Mouse (Mus musculus): ENCODE results near the gene Ccm2.

The Ccm2 gene

DNA sequence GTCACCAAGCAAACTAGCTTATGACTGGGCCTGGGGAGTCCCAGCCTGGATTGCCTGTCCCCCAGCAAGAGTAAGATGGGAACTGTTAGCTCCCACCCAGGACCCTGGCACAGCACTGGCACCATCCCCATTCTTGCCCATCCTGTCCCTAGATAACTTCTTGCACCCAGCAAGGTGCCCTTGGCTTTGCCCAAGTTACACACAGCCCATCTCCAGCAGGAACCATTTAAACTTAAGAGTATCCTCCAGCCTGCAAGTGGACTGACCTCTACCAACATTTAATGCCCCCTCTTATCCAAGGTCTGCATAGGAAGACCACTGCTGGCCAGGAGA lies 57.9 kb downstream of the Ccm2 start:
- DNase-seq (ENCODE audit: low spot score), result no peak

DNA sequence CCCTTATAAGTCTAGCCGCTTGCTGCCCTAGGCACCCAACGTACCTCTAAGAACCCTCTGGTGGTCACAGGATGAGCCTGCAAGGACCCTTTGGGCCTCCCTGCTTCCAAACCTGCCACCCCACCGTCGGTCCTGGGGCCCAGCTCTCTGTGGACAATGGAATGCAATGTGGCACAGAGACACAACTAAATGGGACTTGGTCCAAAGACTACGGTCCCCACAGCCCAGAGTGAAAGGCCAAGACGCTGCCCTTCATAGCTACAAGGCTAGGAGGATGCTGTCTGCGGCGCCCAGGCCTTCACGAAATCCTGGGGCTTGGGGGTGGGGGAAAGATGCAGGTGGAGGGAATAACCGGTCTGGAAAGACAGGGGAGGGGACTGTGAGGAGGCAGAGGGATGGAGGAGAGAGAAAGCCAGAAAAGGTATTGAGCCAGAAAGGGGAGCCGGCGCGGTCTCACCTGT lies 58.4 kb downstream of the Ccm2 start:
- peak; percentile 81 for DNase-seq (ENCODE audit: low spot score)

- DNase-seq (ENCODE audit: low spot score), result peak; percentile 94
Measured at GRCm38 (mm10) chr11:6605491-6606399, 59.1 kb downstream of the Ccm2 start, which contains the start of gene Nacad. Gene Nacad, minus strand, starts transcription at chr11:6606053.

DNA sequence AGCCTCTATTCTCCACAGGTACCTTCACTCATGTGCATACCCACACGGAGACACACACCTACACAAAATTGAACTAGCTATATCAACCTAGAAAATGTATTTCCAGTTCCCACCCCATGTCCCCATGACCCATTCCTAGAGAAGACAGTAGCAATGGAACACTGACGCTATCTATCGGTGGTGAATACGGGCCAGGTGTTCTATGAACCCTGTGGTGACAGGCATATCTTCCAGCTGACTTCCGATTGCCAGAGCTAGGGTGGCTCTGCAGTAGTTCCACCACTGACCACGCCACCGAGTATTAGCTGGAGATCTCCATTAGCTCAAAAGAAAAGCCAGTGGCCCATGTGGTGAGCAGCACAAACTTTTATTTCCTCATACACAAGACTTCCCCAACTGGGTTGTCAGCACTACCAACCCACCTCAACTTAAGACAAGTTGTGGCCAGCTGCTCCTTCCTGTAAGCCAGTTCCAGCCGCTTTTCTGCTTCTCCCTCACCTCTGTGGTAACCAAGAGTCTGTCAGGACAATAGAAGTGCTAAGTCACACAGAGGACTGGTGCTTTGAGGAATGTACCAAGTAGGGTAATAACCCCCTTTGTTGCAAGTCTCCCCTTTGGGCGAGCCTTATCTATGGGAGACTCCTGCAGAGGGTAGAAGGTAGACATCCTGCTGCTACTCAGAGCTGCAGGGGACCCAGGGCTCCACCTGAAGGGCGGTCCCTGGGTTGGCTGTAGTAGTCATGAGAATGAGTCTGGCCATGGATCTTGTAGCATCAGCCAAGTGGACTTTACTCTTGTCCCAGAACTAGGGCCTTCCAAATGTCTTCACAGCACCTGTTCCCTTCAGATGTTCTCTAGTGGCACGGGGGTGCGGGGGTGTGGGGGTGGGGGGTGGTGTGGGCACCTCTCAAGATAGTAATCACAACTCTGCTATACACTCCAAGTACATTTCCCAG lies 68.8 kb downstream of the Ccm2 start:
- DNase-seq (ENCODE audit: low spot score), result no peak

GRCm38 (mm10) chr11:6623704-6624103 lies 77.0 kb downstream of the Ccm2 start:
- no peak for DNase-seq (ENCODE audit: low spot score)

DNA sequence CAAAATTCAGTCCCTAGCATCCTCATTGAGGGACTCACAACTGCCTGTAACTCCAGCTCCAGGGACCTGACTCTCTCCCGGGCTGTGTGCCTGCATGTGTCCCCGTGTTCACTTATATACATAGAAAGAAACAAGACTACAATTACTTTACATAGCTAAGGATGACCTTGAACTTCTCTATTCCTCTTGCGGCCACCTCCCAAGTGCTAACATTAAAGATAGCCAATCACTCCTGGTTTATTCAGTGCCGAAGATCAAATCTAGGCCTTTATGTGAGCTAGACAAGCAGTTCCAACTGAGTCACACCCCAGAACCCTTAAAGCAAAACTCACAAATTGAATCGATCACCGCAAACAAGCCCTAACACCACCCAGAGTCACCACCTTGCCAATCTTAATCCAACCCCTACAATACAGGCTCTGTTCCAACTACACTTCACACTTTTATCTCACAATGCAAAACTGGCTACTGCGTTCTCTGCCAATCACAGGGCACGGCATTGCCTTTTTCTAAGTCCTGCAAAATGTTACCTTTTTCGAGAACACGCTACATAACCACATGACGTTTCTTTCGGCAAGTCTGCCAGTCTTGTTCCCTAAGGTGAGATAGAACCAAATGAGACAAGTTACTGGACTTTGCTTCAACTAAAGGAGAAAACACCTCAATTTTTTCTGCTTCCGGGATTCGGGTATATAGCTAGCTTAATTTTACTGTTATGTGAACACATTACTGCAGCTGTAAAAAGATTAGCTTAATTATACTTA lies 78.1 kb downstream of the Ccm2 start:
- DNase-seq (ENCODE audit: low spot score), result peak; percentile 35

DNA sequence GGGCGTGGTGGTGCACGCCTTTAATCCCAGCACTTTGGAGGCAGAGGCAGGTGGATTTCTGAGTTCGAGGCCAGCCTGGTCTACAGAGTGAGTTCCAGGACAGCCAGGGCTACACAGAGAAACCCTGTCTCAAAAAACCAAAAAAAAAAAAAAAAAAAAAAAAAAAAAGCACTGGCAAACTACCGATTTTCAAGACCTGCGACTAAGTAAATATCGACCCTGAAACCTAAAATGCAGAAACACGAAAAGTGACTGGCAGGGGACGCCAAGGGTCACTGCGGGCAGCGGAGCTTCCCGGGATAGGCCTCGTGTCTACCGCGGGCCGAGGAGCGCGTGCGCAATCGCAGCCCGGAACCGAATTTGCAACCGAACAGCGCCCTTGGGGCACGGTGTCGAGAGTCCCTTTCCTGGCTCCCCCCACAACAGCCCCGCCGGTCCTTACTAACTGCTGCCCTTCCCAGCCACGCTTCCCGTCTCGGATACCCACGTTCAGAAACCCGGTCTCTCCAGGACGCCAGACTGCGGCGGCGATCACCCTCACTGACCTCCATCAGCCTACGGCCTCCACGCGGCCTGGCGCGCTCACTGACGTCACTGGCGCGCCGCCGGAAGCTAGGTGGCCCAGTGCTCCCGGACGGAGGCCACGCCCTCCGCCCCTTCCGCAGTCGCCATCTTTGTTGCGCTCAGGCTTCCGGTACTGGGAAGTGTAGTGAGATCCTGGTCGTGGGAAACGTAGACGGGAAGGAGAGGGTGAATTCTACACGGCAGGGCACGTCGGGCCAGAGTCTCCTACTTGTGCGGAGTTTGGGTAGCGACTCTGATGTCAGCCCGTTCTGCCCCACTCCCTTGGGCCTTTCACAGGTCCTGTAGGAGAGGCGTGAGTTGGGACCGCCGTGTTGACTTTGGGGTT lies 79.0 kb downstream of the Ccm2 start, which contains the start of gene Tbrg4:
TSS of gene Tbrg4 (minus strand) at position 590 of the 910 bp plus-strand sequence.
- peak; percentile 99 for DNase-seq (ENCODE audit: low spot score)

- no peak for DNase-seq (ENCODE audit: low spot score)
Measured at GRCm38 (mm10) chr11:6626388-6626772, 79.7 kb downstream of the Ccm2 start.

GRCm38 (mm10) chr11:6627731-6628130 lies 81.0 kb downstream of the Ccm2 start:
- DNase-seq (ENCODE audit: low spot score), result no peak

DNA sequence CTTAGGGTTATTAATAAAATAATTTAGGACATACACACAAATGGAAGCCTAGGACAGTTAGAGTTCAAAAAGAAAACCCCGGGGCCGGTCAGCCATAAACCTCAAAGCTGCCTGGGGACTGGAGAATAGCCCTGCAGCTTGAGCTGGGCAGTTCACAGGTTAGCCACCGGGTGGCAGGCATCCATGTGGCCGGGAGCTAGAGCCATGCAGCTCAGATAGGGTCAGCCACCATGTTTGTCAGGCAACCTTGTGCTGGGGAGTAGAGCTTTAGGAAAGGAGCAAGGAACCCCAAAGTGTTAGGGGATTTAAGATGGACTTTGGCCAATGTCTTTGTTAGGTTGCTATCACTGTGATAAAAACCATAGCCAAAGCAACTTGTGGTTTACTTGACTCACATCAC lies 81.9 kb downstream of the Ccm2 start:
- DNase-seq (ENCODE audit: low spot score), result peak; percentile 81

DNA sequence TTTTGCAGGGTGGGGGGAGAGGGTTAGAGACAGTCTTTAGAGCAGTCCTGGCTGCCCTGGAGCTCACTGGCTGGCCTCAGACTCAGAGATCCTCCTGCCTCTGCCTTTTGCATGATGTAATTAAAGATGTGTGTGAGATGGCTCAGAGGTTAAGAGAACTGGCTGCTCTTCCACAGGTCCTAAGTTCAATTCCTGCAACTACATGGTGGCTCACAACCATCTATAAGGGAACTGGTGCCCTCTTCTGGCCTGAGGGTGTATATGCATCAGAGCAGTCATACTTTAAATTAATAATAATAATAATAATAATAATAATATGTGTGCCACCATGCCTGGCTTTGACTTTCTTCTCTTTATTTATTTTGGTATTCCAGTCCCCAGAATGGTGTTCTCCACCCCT lies 83.0 kb downstream of the Ccm2 start:
- no peak for DNase-seq (ENCODE audit: low spot score)

- no peak for DNase-seq (ENCODE audit: low spot score)
Measured at GRCm38 (mm10) chr11:6636150-6636549, 89.5 kb downstream of the Ccm2 start.

DNA sequence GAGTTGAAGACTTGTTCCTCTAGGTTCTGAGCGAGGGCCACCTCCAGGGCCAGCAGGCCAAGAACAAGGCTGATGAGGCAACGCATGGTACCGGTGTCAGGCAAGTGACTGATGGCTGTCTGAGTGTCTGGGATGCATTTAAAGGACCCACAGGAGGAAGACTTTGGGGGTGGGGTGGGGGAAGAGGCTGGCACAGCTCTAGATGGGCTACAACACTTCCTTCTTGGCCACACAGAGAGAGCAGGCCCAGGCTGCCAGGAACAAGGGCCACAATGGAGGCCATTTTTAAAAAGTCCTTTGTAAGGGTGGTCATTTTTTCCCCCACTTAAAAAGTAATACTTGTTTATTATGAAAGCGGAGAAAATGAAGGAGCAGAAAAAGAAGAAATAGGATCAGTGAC lies 91.8 kb downstream of the Ccm2 start, which contains the start of gene Wap:
TSS of gene Wap (minus strand) at position 101 of the 400 bp plus-strand sequence.
- DNase-seq (ENCODE audit: low spot score), result no peak

GRCm38 (mm10) chr11:6639072-6639471 lies 92.4 kb downstream of the Ccm2 start:
- DNase-seq (ENCODE audit: low spot score), result no peak

- no peak for DNase-seq (ENCODE audit: low spot score)
Measured at GRCm38 (mm10) chr11:6644566-6644965, 97.9 kb downstream of the Ccm2 start.
